8 mouse cellular contexts compared by ENCODE assay signal in the genomic region with DNA sequence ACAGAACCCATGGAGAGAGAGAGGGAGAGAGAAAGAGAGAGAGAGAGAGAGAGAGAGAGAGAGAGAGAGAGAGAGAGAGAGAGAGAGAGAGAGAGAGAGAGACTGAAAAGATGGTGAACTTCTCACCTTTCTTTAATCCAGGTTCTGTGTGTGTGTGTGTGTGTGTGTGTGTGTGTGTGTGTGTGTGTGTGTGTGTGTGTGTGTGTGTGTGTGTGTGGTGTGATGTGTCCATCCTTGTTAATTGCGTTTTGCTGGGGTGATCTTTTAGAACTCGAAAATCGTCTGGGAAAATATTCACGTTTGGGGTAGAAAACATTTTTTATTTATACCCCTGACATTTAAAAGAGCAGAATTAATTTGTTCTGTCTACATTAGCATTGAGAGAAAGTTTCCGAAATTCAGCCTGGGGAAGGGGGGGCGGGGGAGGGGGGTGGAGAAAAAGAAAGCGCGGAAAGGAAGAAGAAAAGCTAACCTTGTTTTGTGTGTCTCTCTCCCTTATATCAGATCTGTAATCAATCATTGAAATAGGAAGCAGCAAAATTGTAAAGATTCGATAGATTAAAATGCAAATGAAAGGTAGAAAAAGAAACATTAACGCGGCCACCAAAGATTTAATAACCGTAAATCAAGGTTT.
DNase-seq lines count a peak whose midpoint lies in the region; ATAC-seq lines count a peak whose summit lies in the region.

No protein-coding gene starts in this region.

- H3K27ac ChIP-seq in intestine, embryonic 14.5 days (ENCODE audit: low read depth), result peak overlapping the region; percentile 95
- peak overlapping the region; percentile 93 for H3K27ac ChIP-seq in neural tube, embryonic 15.5 days (replicated peaks)

- peak; percentile 64 to 69 for DNase-seq in cerebellum, postnatal 10 days
- DNase-seq in cerebellum, adult 11 months, result no peak
- DNase-seq in kidney, postnatal 14 days, result peak; percentile 17
- no peak for DNase-seq in kidney, postnatal 25 days
- DNase-seq in intestine, embryonic 14.5 days (ENCODE audit: low spot score), result no peak
- no peak for DNase-seq in right cerebral cortex, postnatal 36 days (ENCODE audit: low spot score in 2 of 2)
- no peak for DNase-seq in frontal cortex, postnatal 10 days (ENCODE audit: low spot score in 2 of 2)

- H3K9me3 ChIP-seq in intestine, embryonic 14.5 days (ENCODE audit: control insufficient read depth, low read length), result no peaks in the 10 kb centered on the region
- H3K9me3 ChIP-seq in neural tube, embryonic 15.5 days (replicated peaks), result no peaks in the 10 kb centered on the region

- no peaks in the 10 kb centered on the region for H3K36me3 ChIP-seq in intestine, embryonic 14.5 days (ENCODE audit: control insufficient read depth, insufficient read depth, low read length)
- no peaks in the 10 kb centered on the region for H3K36me3 ChIP-seq in neural tube, embryonic 15.5 days

- peak overlapping the region; percentile 49 for H3K4me3 ChIP-seq in intestine, embryonic 14.5 days (ENCODE audit: low read depth, low read length)
- peak overlapping the region; percentile 41 for H3K4me3 ChIP-seq in neural tube, embryonic 15.5 days (replicated peaks)

- H3K4me1 ChIP-seq in intestine, embryonic 14.5 days (replicated peaks; ENCODE audit: control insufficient read depth, insufficient read depth, low read length), result peaks cover 47% of the 10 kb centered on the region
- peaks cover 57% of the 10 kb centered on the region for H3K4me1 ChIP-seq in neural tube, embryonic 15.5 days

- no peaks in the 10 kb centered on the region for H3K27me3 ChIP-seq in intestine, embryonic 14.5 days (replicated peaks; ENCODE audit: control insufficient read depth, insufficient read depth, low read length)
- no peaks in the 10 kb centered on the region for H3K27me3 ChIP-seq in neural tube, embryonic 15.5 days (replicated peaks)

- ATAC-seq in intestine, embryonic 14.5 days (replicated peaks; ENCODE audit: low FRiP score, low TSS enrichment, low read depth), result no peak
- no peak for ATAC-seq in neural tube, embryonic 15.5 days (ENCODE audit: low FRiP score)

- peak overlapping the region; percentile 92 for H3K9ac ChIP-seq in intestine, embryonic 14.5 days (ENCODE audit: low read length)
- H3K9ac ChIP-seq in neural tube, embryonic 15.5 days (replicated peaks), result no peak overlapping the region

- WGBS in intestine, embryonic 14.5 days, result 8% methylated on average over 12 of the region's 12 CpGs
- 6% methylated on average over 12 of the region's 12 CpGs for WGBS in neural tube, embryonic 15.5 days

- peak overlapping the region; percentile 90 for H3K4me2 ChIP-seq in intestine, embryonic 14.5 days (ENCODE audit: low read length)
- H3K4me2 ChIP-seq in neural tube, embryonic 15.5 days, result peak overlapping the region; percentile 90

Comparison
In these comparisons a context has a peak if more than half of its experiments do, and no peak if none do; other contexts are left out.
1. DNase-seq: peak in cerebellum, postnatal 10 days (2 of 2) and kidney, postnatal 14 days (single experiment); none in cerebellum, adult 11 months (single experiment), kidney, postnatal 25 days (0 of 2), intestine, embryonic 14.5 days (single experiment), right cerebral cortex, postnatal 36 days (0 of 2) and frontal cortex, postnatal 10 days (0 of 2).